Mouse (Mus musculus): ENCODE data around the gene Cabp2. TPM values are rescaled to one million over a fixed set of nuclear protein-coding genes. Genes with fewer than 3 reads are reported as not detected.
"Not testable (repeated sequence)": the region's sequence is repeated elsewhere in the genome, so short reads cannot be mapped to it uniquely, and the experiment has no call there.

Gene Cabp2
- polyA plus RNA-seq, 1 experiment from 2014 or later: not detected

- Histone ChIP-seq H3K4me3 (no peak within 1 kb of the TSS), H3K27ac (no peak within 1 kb of the TSS), H3K27me3 (replicated peaks) (no peaks in the 10 kb centered on the region), H3K36me3 (no peaks in the 10 kb centered on the region), H3K9me3 (no peaks in the 10 kb centered on the region), H3K4me2 (replicated peaks) (no peak within 1 kb of the TSS), H3K4me1 (no peaks in the 10 kb centered on the region), H3K9ac (no peak within 1 kb of the TSS)
- ATAC-seq (ENCODE audit: low FRiP score, low read depth): no peak
- 61% methylated on average over 16 of the region's 16 CpGs for WGBS
These were observed 35.2 kb upstream of the Cabp2 start, which contains the start of gene Gstp2 for GRCm38 (mm10) chr19:4045966-4046865. Gstp2 (minus strand) TSS chr19:4046023.

- no peaks in the 10 kb centered on the region for H3K27me3 ChIP-seq (replicated peaks)
- no peaks in the 10 kb centered on the region for H3K4me1 ChIP-seq
- H3K4me2 ChIP-seq (replicated peaks): no peak overlapping the region
- no peaks in the 10 kb centered on the region for H3K36me3 ChIP-seq
- no peak overlapping the region for H3K4me3 ChIP-seq
- 82% methylated on average over 8 of the region's 8 CpGs for WGBS
- H3K27ac ChIP-seq: no peak overlapping the region
- ATAC-seq (ENCODE audit: low FRiP score, low read depth): no peak
- no peak overlapping the region for H3K9ac ChIP-seq
- no peaks in the 10 kb centered on the region for H3K9me3 ChIP-seq
These were observed 34.5 kb upstream of the Cabp2 start for GRCm38 (mm10) chr19:4046866-4047254.

- ATAC-seq (ENCODE audit: low FRiP score, low read depth): no peak
- Histone ChIP-seq H3K27me3 (replicated peaks) (no peaks in the 10 kb centered on the region), H3K36me3 (no peaks in the 10 kb centered on the region), H3K27ac (no peak overlapping the region), H3K9me3 (no peaks in the 10 kb centered on the region), H3K4me3 (no peak overlapping the region), H3K4me2 (replicated peaks) (no peak overlapping the region), H3K9ac (no peak overlapping the region), H3K4me1 (no peaks in the 10 kb centered on the region)
- WGBS: 18% methylated on average over 4 of the region's 4 CpGs
These were observed 33.5 kb upstream of the Cabp2 start for GRCm38 (mm10) chr19:4047859-4048258.

GRCm38 (mm10) chr19:4049069-4049468, 32.3 kb upstream of the Cabp2 start:
- not testable (repeated sequence) for H3K36me3 ChIP-seq; H3K27ac ChIP-seq; H3K9ac ChIP-seq; H3K4me2 ChIP-seq (replicated peaks); H3K9me3 ChIP-seq; H3K27me3 ChIP-seq (replicated peaks); H3K4me1 ChIP-seq; ATAC-seq (ENCODE audit: low FRiP score, low read depth); H3K4me3 ChIP-seq
- WGBS: 80% methylated on average over 5 of the region's 5 CpGs

GRCm38 (mm10) chr19:4051016-4051415, 30.4 kb upstream of the Cabp2 start:
- Histone ChIP-seq H3K27me3 (replicated peaks) (no peaks in the 10 kb centered on the region), H3K9ac (no peak overlapping the region), H3K36me3 (no peaks in the 10 kb centered on the region), H3K4me1 (no peaks in the 10 kb centered on the region), H3K9me3 (no peaks in the 10 kb centered on the region), H3K4me2 (replicated peaks) (no peak overlapping the region), H3K4me3 (no peak overlapping the region), H3K27ac (no peak overlapping the region)
- ATAC-seq (ENCODE audit: low FRiP score, low read depth): no peak
- WGBS: 94% methylated on average over 5 of the region's 5 CpGs

- ATAC-seq (ENCODE audit: low FRiP score, low read depth): no peak
- H3K27me3 ChIP-seq (replicated peaks): no peaks in the 10 kb centered on the region
- 56% methylated on average over 10 of the region's 10 CpGs for WGBS
These were observed 29.4 kb upstream of the Cabp2 start for GRCm38 (mm10) chr19:4051741-4052515.

GRCm38 (mm10) chr19:4052516-4053030, 28.8 kb upstream of the Cabp2 start:
- H3K9ac ChIP-seq: no peak overlapping the region
- 83% methylated on average over 5 of the region's 5 CpGs for WGBS
- no peaks in the 10 kb centered on the region for H3K27me3 ChIP-seq (replicated peaks)
- H3K4me3 ChIP-seq: no peak overlapping the region
- no peak overlapping the region for H3K4me2 ChIP-seq (replicated peaks)
- H3K27ac ChIP-seq: no peak overlapping the region
- H3K36me3 ChIP-seq: no peaks in the 10 kb centered on the region
- no peaks in the 10 kb centered on the region for H3K9me3 ChIP-seq
- no peak for ATAC-seq (ENCODE audit: low FRiP score, low read depth)
- H3K4me1 ChIP-seq: no peaks in the 10 kb centered on the region

More at GRCm38 (mm10) chr19:4051741-4052515, 29.4 kb upstream of the Cabp2 start:
- H3K4me3 ChIP-seq: no peak overlapping the region
- H3K9ac ChIP-seq: no peak overlapping the region
- H3K27ac ChIP-seq: no peak overlapping the region
- H3K4me1 ChIP-seq: no peaks in the 10 kb centered on the region
- no peaks in the 10 kb centered on the region for H3K9me3 ChIP-seq
- no peak overlapping the region for H3K4me2 ChIP-seq (replicated peaks)
- H3K36me3 ChIP-seq: no peaks in the 10 kb centered on the region

- H3K9me3 ChIP-seq: no peaks in the 10 kb centered on the region
- ATAC-seq (ENCODE audit: low FRiP score, low read depth): no peak
These were observed 26.8 kb upstream of the Cabp2 start for GRCm38 (mm10) chr19:4054613-4055012.

GRCm38 (mm10) chr19:4055216-4055946, 26.0 kb upstream of the Cabp2 start:
- ATAC-seq (ENCODE audit: low FRiP score, low read depth): no peak
- H3K9ac ChIP-seq: no peak overlapping the region
- WGBS: 73% methylated on average over 8 of the region's 8 CpGs

More at GRCm38 (mm10) chr19:4054613-4055012, 26.8 kb upstream of the Cabp2 start:
- no peak overlapping the region for H3K27ac ChIP-seq
- 86% methylated on average over 5 of the region's 5 CpGs for WGBS
- no peaks in the 10 kb centered on the region for H3K4me1 ChIP-seq
- H3K9ac ChIP-seq: no peak overlapping the region
- H3K36me3 ChIP-seq: no peaks in the 10 kb centered on the region
- H3K4me2 ChIP-seq (replicated peaks): no peak overlapping the region
- H3K4me3 ChIP-seq: no peak overlapping the region
- no peaks in the 10 kb centered on the region for H3K27me3 ChIP-seq (replicated peaks)

GRCm38 (mm10) chr19:4055947-4056693, 25.3 kb upstream of the Cabp2 start:
- no peaks in the 10 kb centered on the region for H3K4me1 ChIP-seq
- no peaks in the 10 kb centered on the region for H3K36me3 ChIP-seq
- no peak overlapping the region for H3K9ac ChIP-seq
- no peak overlapping the region for H3K4me2 ChIP-seq (replicated peaks)
- 69% methylated on average over 15 of the region's 15 CpGs for WGBS
- H3K27me3 ChIP-seq (replicated peaks): no peaks in the 10 kb centered on the region
- H3K4me3 ChIP-seq: no peak overlapping the region
- no peak overlapping the region for H3K27ac ChIP-seq
- no peak for ATAC-seq (ENCODE audit: low FRiP score, low read depth)
- no peaks in the 10 kb centered on the region for H3K9me3 ChIP-seq

More at GRCm38 (mm10) chr19:4055216-4055946, 26.0 kb upstream of the Cabp2 start:
- no peak overlapping the region for H3K4me3 ChIP-seq
- H3K27ac ChIP-seq: no peak overlapping the region
- H3K36me3 ChIP-seq: no peaks in the 10 kb centered on the region
- no peaks in the 10 kb centered on the region for H3K27me3 ChIP-seq (replicated peaks)
- H3K9me3 ChIP-seq: no peaks in the 10 kb centered on the region
- no peak overlapping the region for H3K4me2 ChIP-seq (replicated peaks)
- H3K4me1 ChIP-seq: no peaks in the 10 kb centered on the region

- no peak overlapping the region for H3K27ac ChIP-seq
- 36% methylated on average over 4 of the region's 4 CpGs for WGBS
- no peak for ATAC-seq (ENCODE audit: low FRiP score, low read depth)
These were observed 24.7 kb upstream of the Cabp2 start for GRCm38 (mm10) chr19:4056727-4057126.

More at GRCm38 (mm10) chr19:4056727-4057126, 24.7 kb upstream of the Cabp2 start:
- Histone ChIP-seq H3K36me3 (no peaks in the 10 kb centered on the region), H3K4me1 (no peaks in the 10 kb centered on the region), H3K9ac (no peak overlapping the region), H3K4me2 (replicated peaks) (no peak overlapping the region), H3K27me3 (replicated peaks) (no peaks in the 10 kb centered on the region), H3K4me3 (no peak overlapping the region), H3K9me3 (no peaks in the 10 kb centered on the region)

Measured in neural tube, embryonic 12.5 days (tissue).